Mouse (Mus musculus): ENCODE data around the gene Rpl21. TPM values are rescaled to one million over a fixed set of nuclear protein-coding genes. Genes with fewer than 3 reads are reported as not detected.

The Rpl21 gene
- 748 and 1,344 TPM in 2 replicates for polyA plus RNA-seq (2012; rRNA removed)

DNA sequence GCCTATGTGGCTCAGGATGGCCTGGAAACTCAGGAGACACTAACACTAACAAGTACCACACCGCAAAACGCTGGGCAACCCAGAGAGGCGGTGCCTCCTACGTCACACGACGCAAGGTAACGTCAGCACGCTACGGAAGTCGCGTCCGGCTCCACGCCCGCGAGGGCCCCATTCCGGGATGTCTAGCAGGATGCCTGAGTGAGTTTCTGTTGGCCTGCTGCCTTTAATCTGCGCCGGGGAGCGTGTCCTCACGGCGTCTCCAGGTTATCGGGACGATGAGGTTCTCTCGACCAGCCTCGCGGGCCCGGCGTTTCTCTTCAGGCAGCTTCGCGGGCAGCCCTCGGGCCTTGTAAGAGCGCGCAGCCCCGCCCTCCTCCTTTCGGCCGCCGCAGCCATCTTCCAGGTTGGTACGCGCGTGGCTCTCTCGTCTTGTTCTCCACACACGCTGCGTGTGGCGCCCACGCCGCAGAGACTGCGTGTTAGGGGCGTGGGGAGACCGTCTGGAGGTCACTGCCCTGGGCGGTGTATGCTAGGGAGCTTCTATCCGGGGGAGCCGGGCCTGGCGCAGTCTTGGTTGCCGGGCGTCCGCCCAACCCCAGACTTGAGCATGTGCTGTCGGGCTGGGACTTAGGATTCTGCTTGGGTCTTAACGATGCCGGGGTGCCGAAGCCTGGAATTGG, at the start of gene Rpl21:
Gene Rpl21 (plus strand): TSS at position 122 of the 680 bp plus-strand sequence.

DNA sequence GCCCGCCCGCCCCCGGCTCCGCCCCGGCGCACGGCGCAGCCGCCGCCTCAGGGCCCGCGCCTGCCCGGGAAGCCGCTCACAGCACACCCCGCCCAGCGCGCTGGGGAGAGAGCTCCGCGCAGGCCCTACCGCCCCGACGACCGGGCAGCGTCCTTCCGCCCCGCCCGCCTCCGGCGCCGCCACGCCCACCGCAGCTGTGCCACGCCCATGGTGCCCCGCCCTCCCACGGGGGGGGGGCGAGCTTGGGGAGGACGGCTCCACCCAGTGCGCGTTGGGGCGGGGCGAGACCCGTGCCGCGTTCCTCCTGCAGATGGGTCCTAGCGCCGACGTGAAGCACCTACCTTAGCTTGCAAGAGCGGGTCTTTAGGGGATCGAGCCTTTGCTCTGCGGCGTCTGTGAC, 37.8 kb upstream of the Rpl21 start, which contains the start of gene Usp12:
Gene Usp12 (minus strand): TSS at position 154 of the 400 bp plus-strand sequence.

DNA sequence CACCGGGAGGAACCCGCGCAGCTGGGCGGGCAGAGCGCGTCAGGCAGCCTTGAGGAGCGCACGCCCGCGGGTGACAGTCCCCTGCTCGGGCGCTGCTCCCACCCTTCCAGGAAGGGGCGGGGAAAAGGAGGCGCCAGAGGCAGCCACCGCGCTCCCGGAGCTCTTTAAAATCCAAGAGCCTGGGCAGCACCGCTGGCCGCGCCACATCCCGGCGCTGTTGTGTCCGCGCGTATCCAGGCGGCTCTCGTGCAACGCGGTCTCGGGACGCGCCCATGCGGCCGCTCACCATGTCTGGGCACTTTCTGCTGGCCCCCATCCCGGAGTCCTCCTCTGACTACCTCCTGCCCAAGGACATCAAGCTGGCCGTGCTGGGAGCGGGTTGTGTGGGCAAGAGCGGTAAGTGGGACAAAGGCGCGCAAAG, 12.3 kb downstream of the Rpl21 start, which contains the start of gene Rasl11a:
Gene Rasl11a (plus strand): TSS at position 127 of the 421 bp plus-strand sequence.

Other genes starting within 250 kb of the Rpl21 start
- gene Gpr12, start 247.7 kb upstream of the Rpl21 start, polyA plus RNA-seq (2012; rRNA removed) = 0.11 and 0.71 TPM in 2 replicates
- gene Usp12, start 37.9 kb upstream of the Rpl21 start, polyA plus RNA-seq (2012; rRNA removed) = 23.2 and 25.1 TPM in 2 replicates
- gene Rasl11a, start 12.2 kb downstream of the Rpl21 start, polyA plus RNA-seq (2012; rRNA removed) = 9.0 and 10.7 TPM in 2 replicates
- gene Gtf3a, start 115.8 kb downstream of the Rpl21 start, polyA plus RNA-seq (2012; rRNA removed) = 71.0 and 75.4 TPM in 2 replicates
- gene Mtif3, start 130.9 kb downstream of the Rpl21 start, polyA plus RNA-seq (2012; rRNA removed) = 17.9 and 24.4 TPM in 2 replicates
- 7.1 and 7.3 TPM in 2 replicates for gene Lnx2, start 243.7 kb downstream of the Rpl21 start, polyA plus RNA-seq (2012; rRNA removed)
- 97.2 and 145 TPM in 2 replicates for gene Polr1d, start 244.2 kb downstream of the Rpl21 start, polyA plus RNA-seq (2012; rRNA removed)

Measured in central nervous system, embryonic 11.5 days (tissue).